Mouse (Mus musculus): ENCODE data around the gene Slc44a4. TPM values are rescaled to one million over a fixed set of nuclear protein-coding genes. Genes with fewer than 3 reads are reported as not detected.
A peak's percentile ranks its signal among the peaks of the same experiment; 100 is the strongest.

Slc44a4 gene
- polyA plus RNA-seq, 1 experiment, result 14.6 TPM

DNA sequence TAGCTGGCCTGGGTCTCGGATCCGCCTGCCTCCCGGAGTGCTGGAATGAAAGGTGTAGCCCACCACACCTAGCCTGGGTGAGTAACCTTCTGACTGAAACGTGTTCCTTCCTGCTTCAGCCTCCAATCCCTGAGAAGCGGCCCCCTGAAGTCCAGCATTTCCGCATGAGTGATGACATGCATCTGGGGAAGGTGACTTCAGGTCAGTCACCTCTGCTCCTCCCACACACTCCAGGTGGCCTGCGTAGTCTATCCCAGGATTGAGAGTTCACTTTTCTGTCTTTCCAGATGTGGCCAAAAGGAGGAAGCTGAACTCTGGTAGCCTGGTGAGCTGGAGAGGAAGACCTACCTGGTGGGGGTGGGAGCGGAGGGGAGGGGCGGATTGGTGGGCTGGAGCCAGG is 11.4 kb upstream of the Slc44a4 start:
- Histone ChIP-seq H3K79me2 (ENCODE audit: control insufficient read depth, insufficient read depth) (peaks cover 28% of the 10 kb centered on the region), H3K4me3 (no peak overlapping the region), H3ac (ENCODE audit: control insufficient read depth, insufficient read length) (no peak overlapping the region), H3K27me3 (ENCODE audit: control insufficient read depth, insufficient read depth, insufficient read length) (no peaks in the 10 kb centered on the region), H3K36me3 (ENCODE audit: control insufficient read depth, insufficient read depth) (peaks cover 5% of the 10 kb centered on the region), H3K4me2 (ENCODE audit: low read depth) (no peak overlapping the region)
- TF ChIP-seq POLR2A (IDR thresholded peaks at IDR 0.05; ENCODE audit: insufficient read length, low read depth), result no peak
- no peak for TF ChIP-seq CEBPB (IDR thresholded peaks at IDR 0.05; ENCODE audit: insufficient read depth, poor library complexity, severe bottlenecking)
- no peak for TF ChIP-seq SRF (IDR thresholded peaks at IDR 0.05; ENCODE audit: control insufficient read depth, insufficient read length, low read depth)
- TF ChIP-seq REST (IDR thresholded peaks at IDR 0.05; ENCODE audit: insufficient read depth, insufficient read length), result no peak
- TF ChIP-seq E2F4 (IDR thresholded peaks at IDR 0.05; ENCODE audit: insufficient read depth), result no peak
- no peak for TF ChIP-seq TCF3 (IDR thresholded peaks at IDR 0.05; ENCODE audit: insufficient read length, low read depth)
- TF ChIP-seq TCF12 (IDR thresholded peaks at IDR 0.05; ENCODE audit: insufficient read depth, poor library complexity, severe bottlenecking), result no peak
- no peak for TF ChIP-seq MYOD1 (IDR thresholded peaks at IDR 0.05; ENCODE audit: control insufficient read depth in 1 of 3, insufficient read length in 2 of 3, low read depth in 2 of 3)
- TF ChIP-seq MYOG (IDR thresholded peaks at IDR 0.05; ENCODE audit: control insufficient read depth in 1 of 3, insufficient read depth in 1 of 3, insufficient read length in 2 of 3, low read depth in 2 of 3), result no peak
- no peak for TF ChIP-seq MAX (IDR thresholded peaks at IDR 0.05; ENCODE audit: low read depth)
- TF ChIP-seq POLR2AphosphoS2 (IDR thresholded peaks at IDR 0.05; ENCODE audit: insufficient read length, low read depth), result no peak
- no peak for TF ChIP-seq USF1 (IDR thresholded peaks at IDR 0.05; ENCODE audit: low read depth)

GRCm38 (mm10) chr17:34910982-34911381 is 3.3 kb upstream of the Slc44a4 start:
- no peak overlapping the region for H3K4me2 ChIP-seq (ENCODE audit: low read depth)
- no peak for TF ChIP-seq USF1 (IDR thresholded peaks at IDR 0.05; ENCODE audit: low read depth)
- TF ChIP-seq POLR2A (IDR thresholded peaks at IDR 0.05; ENCODE audit: insufficient read length, low read depth), result peak; percentile 3
- TF ChIP-seq MYOD1 (IDR thresholded peaks at IDR 0.05; ENCODE audit: control insufficient read depth in 1 of 3, insufficient read length in 2 of 3, low read depth in 2 of 3), result no peak
- no peak for TF ChIP-seq POLR2AphosphoS2 (IDR thresholded peaks at IDR 0.05; ENCODE audit: insufficient read length, low read depth)
- no peak for TF ChIP-seq CEBPB (IDR thresholded peaks at IDR 0.05; ENCODE audit: insufficient read depth, poor library complexity, severe bottlenecking)

DNA sequence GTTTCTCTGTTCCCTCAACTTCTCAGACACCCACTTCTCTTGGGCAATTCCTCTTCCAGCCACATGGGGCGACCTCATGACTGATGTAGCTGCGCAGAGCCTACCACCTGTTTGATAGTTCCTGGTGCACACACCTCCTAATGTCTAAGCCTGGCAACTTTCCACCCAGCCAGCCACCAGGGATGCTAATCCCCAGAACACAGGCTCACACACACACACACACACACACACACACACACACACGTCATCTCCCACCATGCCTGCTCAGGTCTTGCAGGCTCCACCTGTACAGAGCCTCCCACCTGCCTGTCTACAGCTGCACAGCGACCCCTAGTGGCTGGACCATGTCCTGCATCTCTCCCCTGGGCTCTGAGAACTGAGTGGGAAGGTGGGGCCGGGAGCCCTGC is 2.3 kb upstream of the Slc44a4 start:
- Histone ChIP-seq H3ac (ENCODE audit: control insufficient read depth, insufficient read length) (no peak overlapping the region), H3K4me2 (ENCODE audit: low read depth) (no peak overlapping the region), H3K4me3 (no peak overlapping the region), H3K27me3 (ENCODE audit: control insufficient read depth, insufficient read depth, insufficient read length) (no peaks in the 10 kb centered on the region), H3K36me3 (ENCODE audit: control insufficient read depth, insufficient read depth) (peaks cover 22% of the 10 kb centered on the region), H3K79me2 (ENCODE audit: control insufficient read depth, insufficient read depth) (no peaks in the 10 kb centered on the region)
- TF ChIP-seq CEBPB (IDR thresholded peaks at IDR 0.05; ENCODE audit: insufficient read depth, poor library complexity, severe bottlenecking) (no peak), TCF12 (IDR thresholded peaks at IDR 0.05; ENCODE audit: insufficient read depth, poor library complexity, severe bottlenecking) (no peak), USF1 (IDR thresholded peaks at IDR 0.05; ENCODE audit: low read depth) (no peak), POLR2AphosphoS2 (IDR thresholded peaks at IDR 0.05; ENCODE audit: insufficient read length, low read depth) (peak; percentile 67), TCF3 (IDR thresholded peaks at IDR 0.05; ENCODE audit: insufficient read length, low read depth) (no peak), MAX (IDR thresholded peaks at IDR 0.05; ENCODE audit: low read depth) (no peak), MYOD1 (IDR thresholded peaks at IDR 0.05; ENCODE audit: control insufficient read depth in 1 of 3, insufficient read length in 2 of 3, low read depth in 2 of 3) (peak in 1 of 3 experiments; percentile 38), POLR2A (IDR thresholded peaks at IDR 0.05; ENCODE audit: insufficient read length, low read depth) (no peak)

More at GRCm38 (mm10) chr17:34910982-34911381, 3.3 kb upstream of the Slc44a4 start:
- H3K36me3 ChIP-seq (ENCODE audit: control insufficient read depth, insufficient read depth), result peaks cover 22% of the 10 kb centered on the region
- no peaks in the 10 kb centered on the region for H3K27me3 ChIP-seq (ENCODE audit: control insufficient read depth, insufficient read depth, insufficient read length)
- no peaks in the 10 kb centered on the region for H3K79me2 ChIP-seq (ENCODE audit: control insufficient read depth, insufficient read depth)
- H3K4me3 ChIP-seq, result no peak overlapping the region
- no peak overlapping the region for H3ac ChIP-seq (ENCODE audit: control insufficient read depth, insufficient read length)

DNA sequence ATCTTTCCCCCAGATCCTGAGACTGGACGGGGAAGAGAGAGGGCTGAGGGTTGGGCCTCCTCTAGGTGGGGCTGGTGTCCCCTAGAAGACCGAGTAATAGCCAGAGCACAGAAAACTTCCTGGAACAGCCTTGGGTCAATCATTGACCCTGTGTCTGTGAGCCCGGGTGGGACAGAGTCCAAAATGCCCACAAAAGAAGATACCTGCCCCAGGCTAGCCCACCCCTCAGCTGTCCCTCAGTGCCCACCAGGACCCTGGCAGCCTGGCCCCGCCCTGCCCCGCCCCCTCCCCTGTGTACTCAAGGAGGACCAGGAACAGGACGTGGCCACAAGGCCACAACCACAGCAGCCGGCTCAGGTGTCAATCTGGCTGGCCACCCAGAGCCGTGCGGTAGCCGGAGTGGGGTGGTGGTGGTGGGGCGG is 1.2 kb downstream of the Slc44a4 start:
- Histone ChIP-seq H3K4me2 (ENCODE audit: low read depth) (peak overlapping the region; percentile 50), H3K4me3 (no peak overlapping the region)

GRCm38 (mm10) chr17:34916316-34916715 is 2.0 kb downstream of the Slc44a4 start:
- Histone ChIP-seq H3K27me3 (ENCODE audit: control insufficient read depth, insufficient read depth, insufficient read length) (no peaks in the 10 kb centered on the region), H3K4me2 (ENCODE audit: low read depth) (peak overlapping the region; percentile 25)

More for the DNA sequence above, 1.2 kb downstream of the Slc44a4 start:
- peaks cover 11% of the 10 kb centered on the region for H3K36me3 ChIP-seq (ENCODE audit: control insufficient read depth, insufficient read depth)
- H3K27me3 ChIP-seq (ENCODE audit: control insufficient read depth, insufficient read depth, insufficient read length), result no peaks in the 10 kb centered on the region
- no peak overlapping the region for H3ac ChIP-seq (ENCODE audit: control insufficient read depth, insufficient read length)
- TF ChIP-seq MYOG (IDR thresholded peaks at IDR 0.05; ENCODE audit: control insufficient read depth in 1 of 3, insufficient read depth in 1 of 3, insufficient read length in 2 of 3, low read depth in 2 of 3), result peak in 2 of 3 experiments; percentile 36 to 72
- TF ChIP-seq MYOD1 (IDR thresholded peaks at IDR 0.05; ENCODE audit: control insufficient read depth in 1 of 3, insufficient read length in 2 of 3, low read depth in 2 of 3), result peak in 1 of 3 experiments; percentile 46
- no peak for TF ChIP-seq POLR2A (IDR thresholded peaks at IDR 0.05; ENCODE audit: insufficient read length, low read depth)
- no peaks in the 10 kb centered on the region for H3K79me2 ChIP-seq (ENCODE audit: control insufficient read depth, insufficient read depth)

More at GRCm38 (mm10) chr17:34916316-34916715, 2.0 kb downstream of the Slc44a4 start:
- Histone ChIP-seq H3K79me2 (ENCODE audit: control insufficient read depth, insufficient read depth) (no peaks in the 10 kb centered on the region), H3K36me3 (ENCODE audit: control insufficient read depth, insufficient read depth) (peaks cover 11% of the 10 kb centered on the region), H3K4me3 (no peak overlapping the region), H3ac (ENCODE audit: control insufficient read depth, insufficient read length) (no peak overlapping the region)
- no peak for TF ChIP-seq CEBPB (IDR thresholded peaks at IDR 0.05; ENCODE audit: insufficient read depth, poor library complexity, severe bottlenecking)
- no peak for TF ChIP-seq SRF (IDR thresholded peaks at IDR 0.05; ENCODE audit: control insufficient read depth, insufficient read length, low read depth)
- TF ChIP-seq MYOD1 (IDR thresholded peaks at IDR 0.05; ENCODE audit: control insufficient read depth in 1 of 3, insufficient read length in 2 of 3, low read depth in 2 of 3), result peak in 2 of 3 experiments; percentile 43 to 70
- TF ChIP-seq REST (IDR thresholded peaks at IDR 0.05; ENCODE audit: insufficient read depth, insufficient read length), result no peak
- TF ChIP-seq MYOG (IDR thresholded peaks at IDR 0.05; ENCODE audit: control insufficient read depth in 1 of 3, insufficient read depth in 1 of 3, insufficient read length in 2 of 3, low read depth in 2 of 3), result peak; percentile 45 to 80 (median 53)
- TF ChIP-seq TCF3 (IDR thresholded peaks at IDR 0.05; ENCODE audit: insufficient read length, low read depth), result no peak
- no peak for TF ChIP-seq MAX (IDR thresholded peaks at IDR 0.05; ENCODE audit: low read depth)
- no peak for TF ChIP-seq TCF12 (IDR thresholded peaks at IDR 0.05; ENCODE audit: insufficient read depth, poor library complexity, severe bottlenecking)
- TF ChIP-seq POLR2AphosphoS2 (IDR thresholded peaks at IDR 0.05; ENCODE audit: insufficient read length, low read depth), result no peak
